Mouse (Mus musculus): ENCODE measurements around the gene Thbs2. TPM values are rescaled to one million over a fixed set of nuclear protein-coding genes. Genes with fewer than 3 reads are reported as not detected.

Thbs2 gene
- polyA plus RNA-seq, 1 experiment = 3.8 TPM

DNA sequence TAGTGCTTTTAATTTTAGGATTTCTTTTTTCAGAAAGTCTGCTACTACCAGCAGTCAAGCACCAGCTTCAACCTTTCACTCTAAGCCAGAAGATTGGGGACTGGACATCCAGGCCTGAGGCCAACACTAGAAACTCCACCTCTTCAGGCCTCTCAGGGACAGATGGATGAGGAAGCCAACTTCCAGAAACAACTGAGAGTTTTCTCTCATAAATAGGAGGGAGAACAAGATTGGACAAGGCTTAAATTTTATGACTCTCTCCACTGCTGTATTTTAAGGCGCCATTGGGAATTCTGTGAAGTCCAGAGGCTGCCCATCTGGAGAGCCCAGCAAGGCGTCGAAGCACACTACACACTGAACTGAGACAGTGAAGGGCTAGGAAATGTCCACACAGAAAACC is 17.0 kb upstream of the Thbs2 start:
- no peak for TF ChIP-seq POLR2A (IDR thresholded peaks at IDR 0.05; ENCODE audit: low read depth, low read length)
- TF ChIP-seq CTCF (IDR thresholded peaks at IDR 0.05; ENCODE audit: extremely low read depth, insufficient read length, insufficient replicate concordance, low read depth, low read length) = no peak
- Histone ChIP-seq H3K4me3 (ENCODE audit: low read depth, low read length) (no peak overlapping the region), H3K4me1 (ENCODE audit: control insufficient read depth, insufficient read depth, insufficient read length, low read length) (no peaks in the 10 kb centered on the region), H3K27me3 (ENCODE audit: control insufficient read depth, insufficient read depth, low read length) (no peaks in the 10 kb centered on the region), H3K36me3 (ENCODE audit: control insufficient read depth, insufficient read depth, low read length) (no peaks in the 10 kb centered on the region), H3K27ac (ENCODE audit: insufficient read depth, low read depth, low read length) (no peak overlapping the region)
- WGBS = 71% methylated on average over 3 of the region's 3 CpGs

DNA sequence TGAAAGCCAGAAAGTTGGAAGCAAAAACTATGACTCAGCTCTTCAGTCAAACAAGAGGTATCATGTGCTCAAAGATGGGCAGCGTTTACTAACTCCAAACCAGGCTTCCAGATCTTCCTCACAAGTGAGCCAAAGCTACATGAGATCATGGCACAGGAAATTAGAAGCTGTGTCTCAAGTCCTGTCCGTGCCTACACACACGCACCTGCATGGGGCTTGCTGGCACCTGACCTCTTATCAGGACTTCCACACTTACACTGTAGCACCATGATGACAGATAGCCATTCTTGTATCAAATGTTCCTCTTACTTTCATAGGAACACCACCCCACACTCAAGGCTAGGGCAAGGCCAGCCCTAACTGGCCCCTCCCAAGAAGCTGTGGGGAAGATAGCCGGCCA is 12.0 kb upstream of the Thbs2 start:
- 73% methylated on average over 4 of the region's 4 CpGs for WGBS
- TF ChIP-seq CTCF (IDR thresholded peaks at IDR 0.05; ENCODE audit: extremely low read depth, insufficient read length, insufficient replicate concordance, low read depth, low read length) (no peak), POLR2A (IDR thresholded peaks at IDR 0.05; ENCODE audit: low read depth, low read length) (no peak)
- Histone ChIP-seq H3K4me3 (ENCODE audit: low read depth, low read length) (no peak overlapping the region), H3K36me3 (ENCODE audit: control insufficient read depth, insufficient read depth, low read length) (no peaks in the 10 kb centered on the region), H3K4me1 (ENCODE audit: control insufficient read depth, insufficient read depth, insufficient read length, low read length) (no peaks in the 10 kb centered on the region), H3K27me3 (ENCODE audit: control insufficient read depth, insufficient read depth, low read length) (no peaks in the 10 kb centered on the region), H3K27ac (ENCODE audit: insufficient read depth, low read depth, low read length) (no peak overlapping the region)

DNA sequence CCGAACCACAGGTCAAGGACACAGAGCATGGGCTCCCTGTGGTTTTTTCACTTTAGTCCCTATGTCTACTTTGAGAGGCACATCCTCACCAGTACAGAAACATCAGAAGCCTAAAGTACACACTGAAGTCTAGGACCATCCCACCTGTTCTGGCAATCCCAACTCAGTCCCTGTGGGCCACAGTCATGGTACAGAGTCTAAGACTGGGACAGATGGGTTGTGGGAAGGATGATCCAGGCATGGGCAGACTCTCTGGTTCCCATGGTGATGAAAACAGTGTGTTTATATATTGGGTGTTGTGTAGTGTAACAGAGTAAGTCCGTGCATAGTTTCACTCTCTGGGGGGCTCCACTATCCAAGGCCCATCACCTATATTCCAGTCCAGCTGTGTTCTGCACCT is 11.4 kb upstream of the Thbs2 start:
- 81% methylated on average over 2 of the region's 2 CpGs for WGBS
- no peak overlapping the region for H3K27ac ChIP-seq (ENCODE audit: insufficient read depth, low read depth, low read length)
- H3K4me3 ChIP-seq (ENCODE audit: low read depth, low read length) = no peak overlapping the region
- TF ChIP-seq CTCF (IDR thresholded peaks at IDR 0.05; ENCODE audit: extremely low read depth, insufficient read length, insufficient replicate concordance, low read depth, low read length) (no peak), POLR2A (IDR thresholded peaks at IDR 0.05; ENCODE audit: low read depth, low read length) (no peak)
- no peaks in the 10 kb centered on the region for H3K36me3 ChIP-seq (ENCODE audit: control insufficient read depth, insufficient read depth, low read length)
- H3K27me3 ChIP-seq (ENCODE audit: control insufficient read depth, insufficient read depth, low read length) = no peaks in the 10 kb centered on the region
- no peaks in the 10 kb centered on the region for H3K4me1 ChIP-seq (ENCODE audit: control insufficient read depth, insufficient read depth, insufficient read length, low read length)

DNA sequence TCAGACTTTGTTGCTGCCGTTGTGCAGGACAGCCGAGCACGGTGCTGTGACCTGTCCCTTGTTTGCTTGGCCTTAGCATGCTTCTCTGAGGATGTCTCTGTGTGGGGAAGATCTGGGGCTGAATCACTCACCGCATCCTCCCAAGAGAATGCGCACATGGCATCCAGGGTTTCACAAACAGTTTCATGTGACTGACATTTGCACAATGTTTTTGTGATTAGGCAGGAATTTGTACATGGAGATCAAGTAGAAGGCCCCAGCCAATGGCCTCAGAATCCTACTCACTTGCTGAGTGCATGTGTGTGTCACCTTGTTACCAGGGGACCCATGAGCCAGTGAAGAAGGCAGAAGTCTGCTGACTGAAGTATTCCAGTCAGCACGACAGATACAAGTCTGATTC is 9.7 kb upstream of the Thbs2 start:
- 75% methylated on average over 6 of the region's 6 CpGs for WGBS
- H3K4me1 ChIP-seq (ENCODE audit: control insufficient read depth, insufficient read depth, insufficient read length, low read length) = no peaks in the 10 kb centered on the region
- no peak overlapping the region for H3K4me3 ChIP-seq (ENCODE audit: low read depth, low read length)
- H3K36me3 ChIP-seq (ENCODE audit: control insufficient read depth, insufficient read depth, low read length) = no peaks in the 10 kb centered on the region
- TF ChIP-seq POLR2A (IDR thresholded peaks at IDR 0.05; ENCODE audit: low read depth, low read length) (no peak), CTCF (IDR thresholded peaks at IDR 0.05; ENCODE audit: extremely low read depth, insufficient read length, insufficient replicate concordance, low read depth, low read length) (no peak)
- H3K27me3 ChIP-seq (ENCODE audit: control insufficient read depth, insufficient read depth, low read length) = no peaks in the 10 kb centered on the region
- no peak overlapping the region for H3K27ac ChIP-seq (ENCODE audit: insufficient read depth, low read depth, low read length)

DNA sequence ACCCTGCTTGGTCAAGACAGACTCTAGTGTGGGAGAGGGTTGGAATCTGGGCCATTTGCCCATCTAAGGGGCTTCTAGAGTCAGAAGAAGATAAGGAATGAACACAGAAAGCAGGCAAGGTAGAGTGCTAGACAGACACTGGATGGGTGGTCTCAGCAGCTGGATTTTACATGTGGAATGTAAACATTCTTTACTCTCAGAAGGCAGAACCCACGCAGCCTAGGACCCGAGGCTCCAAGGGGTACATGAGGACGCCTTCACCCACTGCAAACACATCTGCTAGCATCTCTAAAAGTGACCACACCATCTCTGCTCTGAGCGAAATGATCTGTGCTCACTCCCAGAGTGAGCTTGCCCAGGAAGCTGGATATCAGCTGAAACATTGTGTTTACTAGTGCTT is 9.2 kb upstream of the Thbs2 start:
- Histone ChIP-seq H3K27ac (ENCODE audit: insufficient read depth, low read depth, low read length) (no peak overlapping the region), H3K36me3 (ENCODE audit: control insufficient read depth, insufficient read depth, low read length) (no peaks in the 10 kb centered on the region), H3K4me3 (ENCODE audit: low read depth, low read length) (no peak overlapping the region), H3K4me1 (ENCODE audit: control insufficient read depth, insufficient read depth, insufficient read length, low read length) (no peaks in the 10 kb centered on the region), H3K27me3 (ENCODE audit: control insufficient read depth, insufficient read depth, low read length) (no peaks in the 10 kb centered on the region)
- TF ChIP-seq CTCF (IDR thresholded peaks at IDR 0.05; ENCODE audit: extremely low read depth, insufficient read length, insufficient replicate concordance, low read depth, low read length) = no peak
- TF ChIP-seq POLR2A (IDR thresholded peaks at IDR 0.05; ENCODE audit: low read depth, low read length) = no peak
- whole genome bisulfite sequencing = 39% methylated on average over 4 of the region's 4 CpGs

- no peak overlapping the region for H3K27ac ChIP-seq (ENCODE audit: insufficient read depth, low read depth, low read length)
Measured at GRCm38 (mm10) chr17:14702701-14703100, 8.7 kb upstream of the Thbs2 start.

GRCm38 (mm10) chr17:14701891-14702290 is 7.9 kb upstream of the Thbs2 start:
- Histone ChIP-seq H3K36me3 (ENCODE audit: control insufficient read depth, insufficient read depth, low read length) (no peaks in the 10 kb centered on the region), H3K4me1 (ENCODE audit: control insufficient read depth, insufficient read depth, insufficient read length, low read length) (no peaks in the 10 kb centered on the region), H3K27ac (ENCODE audit: insufficient read depth, low read depth, low read length) (no peak overlapping the region), H3K4me3 (ENCODE audit: low read depth, low read length) (no peak overlapping the region), H3K27me3 (ENCODE audit: control insufficient read depth, insufficient read depth, low read length) (no peaks in the 10 kb centered on the region)
- 46% methylated on average over 2 of the region's 2 CpGs for whole genome bisulfite sequencing
- TF ChIP-seq CTCF (IDR thresholded peaks at IDR 0.05; ENCODE audit: extremely low read depth, insufficient read length, insufficient replicate concordance, low read depth, low read length) (no peak), POLR2A (IDR thresholded peaks at IDR 0.05; ENCODE audit: low read depth, low read length) (no peak)

More at GRCm38 (mm10) chr17:14702701-14703100, 8.7 kb upstream of the Thbs2 start:
- H3K4me1 ChIP-seq (ENCODE audit: control insufficient read depth, insufficient read depth, insufficient read length, low read length) = no peaks in the 10 kb centered on the region
- H3K4me3 ChIP-seq (ENCODE audit: low read depth, low read length) = no peak overlapping the region
- no peaks in the 10 kb centered on the region for H3K36me3 ChIP-seq (ENCODE audit: control insufficient read depth, insufficient read depth, low read length)
- 48% methylated on average over 3 of the region's 3 CpGs for WGBS
- no peaks in the 10 kb centered on the region for H3K27me3 ChIP-seq (ENCODE audit: control insufficient read depth, insufficient read depth, low read length)
- TF ChIP-seq CTCF (IDR thresholded peaks at IDR 0.05; ENCODE audit: extremely low read depth, insufficient read length, insufficient replicate concordance, low read depth, low read length) (no peak), POLR2A (IDR thresholded peaks at IDR 0.05; ENCODE audit: low read depth, low read length) (no peak)

GRCm38 (mm10) chr17:14700204-14700603 is 6.2 kb upstream of the Thbs2 start:
- H3K27ac ChIP-seq (ENCODE audit: insufficient read depth, low read depth, low read length) = no peak overlapping the region

More at GRCm38 (mm10) chr17:14700204-14700603, 6.2 kb upstream of the Thbs2 start:
- no peak overlapping the region for H3K4me3 ChIP-seq (ENCODE audit: low read depth, low read length)
- H3K36me3 ChIP-seq (ENCODE audit: control insufficient read depth, insufficient read depth, low read length) = no peaks in the 10 kb centered on the region
- no peaks in the 10 kb centered on the region for H3K4me1 ChIP-seq (ENCODE audit: control insufficient read depth, insufficient read depth, insufficient read length, low read length)
- TF ChIP-seq POLR2A (IDR thresholded peaks at IDR 0.05; ENCODE audit: low read depth, low read length) (no peak), CTCF (IDR thresholded peaks at IDR 0.05; ENCODE audit: extremely low read depth, insufficient read length, insufficient replicate concordance, low read depth, low read length) (no peak)
- no peaks in the 10 kb centered on the region for H3K27me3 ChIP-seq (ENCODE audit: control insufficient read depth, insufficient read depth, low read length)
- 69% methylated on average over 5 of the region's 5 CpGs for WGBS
